8 mouse cellular contexts compared by ENCODE assay signal in the genomic region with DNA sequence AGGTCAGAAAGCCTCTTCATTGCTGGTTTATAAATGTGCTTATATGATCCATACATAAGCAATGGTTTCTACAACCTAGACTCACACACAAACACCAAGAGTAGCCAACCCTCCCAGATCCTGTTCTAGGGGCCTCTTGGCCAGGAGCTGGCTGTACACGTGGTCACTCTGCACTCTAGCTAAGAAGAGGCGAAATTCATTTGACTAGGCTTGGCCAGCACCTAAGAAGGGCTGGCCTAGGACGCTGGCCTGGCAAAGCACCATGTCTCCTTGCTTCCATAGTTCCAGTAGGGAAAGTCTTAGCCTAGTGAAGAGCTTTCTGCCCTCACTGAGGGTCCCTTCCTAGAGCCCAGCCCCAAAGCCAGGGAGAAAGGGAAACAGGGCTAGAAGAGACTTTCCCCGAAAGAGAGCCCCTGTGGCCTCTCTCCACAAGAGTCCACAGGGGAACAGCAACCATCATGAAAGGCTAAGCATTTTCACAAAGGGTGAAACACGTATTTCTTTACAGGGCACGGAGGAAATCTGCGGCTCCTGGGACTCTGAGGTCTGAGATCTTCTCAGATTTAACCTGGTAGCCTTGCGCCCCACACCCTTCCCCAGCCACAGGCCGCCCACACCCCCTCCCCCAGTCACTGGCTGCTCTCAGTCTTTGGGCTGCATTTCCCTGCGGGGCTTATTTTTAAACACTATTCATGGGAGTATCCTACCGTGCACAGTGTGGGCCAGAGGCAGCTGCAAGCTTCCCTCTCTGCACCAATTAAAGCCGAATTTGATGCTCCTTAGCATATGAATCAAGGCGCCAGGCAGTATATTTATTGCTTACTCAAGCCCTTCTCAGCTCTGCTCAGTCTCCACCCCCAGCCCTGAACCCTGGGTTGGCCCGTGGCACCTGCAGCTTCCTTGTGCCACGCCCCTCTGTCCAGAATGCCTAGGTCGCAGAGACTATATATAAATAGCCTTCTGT.
DNase-seq lines count a peak whose midpoint lies in the region; ATAC-seq lines count a peak whose summit lies in the region.

No protein-coding gene starts in this region.

- H3K4me1 ChIP-seq in forebrain, embryonic 11.5 days (replicated peaks; ENCODE audit: control insufficient read depth, insufficient read depth, low read length): peaks cover 32% of the 10 kb centered on the region
- H3K4me1 ChIP-seq in intestine, embryonic 14.5 days (replicated peaks; ENCODE audit: control insufficient read depth, insufficient read depth, low read length): peaks cover 13% of the 10 kb centered on the region
- peaks cover 55% of the 10 kb centered on the region for H3K4me1 ChIP-seq in midbrain, embryonic 12.5 days

- H3K4me3 ChIP-seq in forebrain, embryonic 11.5 days (ENCODE audit: low read depth, low read length): no peak overlapping the region; the same call in 1 of the 2 replicates
- no peak overlapping the region for H3K4me3 ChIP-seq in intestine, embryonic 14.5 days (ENCODE audit: low read depth, low read length)
- no peak overlapping the region for H3K4me3 ChIP-seq in midbrain, embryonic 12.5 days

- no peaks in the 10 kb centered on the region for H3K36me3 ChIP-seq in forebrain, embryonic 11.5 days (ENCODE audit: control insufficient read depth, insufficient read depth, low read length)
- no peaks in the 10 kb centered on the region for H3K36me3 ChIP-seq in intestine, embryonic 14.5 days (ENCODE audit: control insufficient read depth, insufficient read depth, low read length)
- no peaks in the 10 kb centered on the region for H3K36me3 ChIP-seq in midbrain, embryonic 12.5 days

- peak overlapping the region; percentile 40; the same call in 1 of the 2 replicates for H3K4me2 ChIP-seq in forebrain, embryonic 11.5 days (ENCODE audit: low read depth, low read length, severe bottlenecking)
- H3K4me2 ChIP-seq in intestine, embryonic 14.5 days (ENCODE audit: low read length): peak overlapping the region; percentile 16; the same call in 1 of the 2 replicates
- H3K4me2 ChIP-seq in midbrain, embryonic 12.5 days (replicated peaks): peak overlapping the region; percentile 39

- peak overlapping the region; percentile 61 for H3K9ac ChIP-seq in forebrain, embryonic 11.5 days (ENCODE audit: low read length)
- no peak overlapping the region; the same call in 1 of the 2 replicates for H3K9ac ChIP-seq in intestine, embryonic 14.5 days (ENCODE audit: low read length)
- peak overlapping the region; percentile 35; the same call in 1 of the 2 replicates for H3K9ac ChIP-seq in midbrain, embryonic 12.5 days (replicated peaks)

- no peaks in the 10 kb centered on the region for H3K27me3 ChIP-seq in forebrain, embryonic 11.5 days (ENCODE audit: control insufficient read depth, insufficient read depth, low read length)
- no peaks in the 10 kb centered on the region for H3K27me3 ChIP-seq in intestine, embryonic 14.5 days (replicated peaks; ENCODE audit: control insufficient read depth, insufficient read depth, low read length)
- no peaks in the 10 kb centered on the region for H3K27me3 ChIP-seq in midbrain, embryonic 12.5 days

- peak; percentile 51 for DNase-seq in adrenal gland, postnatal 10 days
- no peak for DNase-seq in adrenal gland, adult (ENCODE audit: inconsistent age in 2 of 2, low spot score in 1 of 2)
- peak; percentile 48 for DNase-seq in 3T3-L1 (ENCODE audit: low read depth, low spot score)
- peak; percentile 85 for DNase-seq in forebrain, embryonic 11.5 days (ENCODE audit: low spot score)
- no peak for DNase-seq in intestine, embryonic 14.5 days (ENCODE audit: low spot score)
- peak; percentile 12 to 47 for DNase-seq in thymus, postnatal 36 days
- no peak for DNase-seq in spleen, adult 12 weeks (ENCODE audit: low spot score)

- WGBS in forebrain, embryonic 11.5 days: 2% methylated on average over 16 of the region's 16 CpGs
- WGBS in intestine, embryonic 14.5 days: 13% methylated on average over 16 of the region's 16 CpGs
- 3% methylated on average over 16 of the region's 16 CpGs for WGBS in midbrain, embryonic 12.5 days

- ATAC-seq in forebrain, embryonic 11.5 days (replicated peaks; ENCODE audit: low FRiP score): peak; percentile 92
- peak; percentile 53; the same call in 1 of the 2 replicates for ATAC-seq in intestine, embryonic 14.5 days (replicated peaks; ENCODE audit: low FRiP score, low TSS enrichment, low read depth)
- peak; percentile 94 for ATAC-seq in midbrain, embryonic 12.5 days (ENCODE audit: low FRiP score, low read depth)

- peak overlapping the region; percentile 99 for H3K27ac ChIP-seq in forebrain, embryonic 11.5 days (ENCODE audit: low read depth, low read length)
- peak overlapping the region; percentile 12; the same call in 1 of the 2 replicates for H3K27ac ChIP-seq in intestine, embryonic 14.5 days (ENCODE audit: low read depth)
- peak overlapping the region; percentile 97 for H3K27ac ChIP-seq in midbrain, embryonic 12.5 days (replicated peaks)

- H3K9me3 ChIP-seq in forebrain, embryonic 11.5 days (ENCODE audit: control insufficient read depth, low read length): no peaks in the 10 kb centered on the region
- no peaks in the 10 kb centered on the region for H3K9me3 ChIP-seq in intestine, embryonic 14.5 days (ENCODE audit: control insufficient read depth, low read length)
- H3K9me3 ChIP-seq in midbrain, embryonic 12.5 days: no peaks in the 10 kb centered on the region

Comparison
In these comparisons a context has a peak if more than half of its experiments do, and no peak if none do; other contexts are left out.
1. DNase-seq: peak in adrenal gland, postnatal 10 days (single experiment), 3T3-L1 (single experiment), forebrain, embryonic 11.5 days (single experiment) and thymus, postnatal 36 days (2 of 2); none in adrenal gland, adult (0 of 2), intestine, embryonic 14.5 days (single experiment) and spleen, adult 12 weeks (single experiment).
2. H3K27ac ChIP-seq: peak in every context shown above with its lines; median percentile 99 in forebrain, embryonic 11.5 days; 97 in midbrain, embryonic 12.5 days; 12 in intestine, embryonic 14.5 days.
3. Peak in every context shown above with its lines, with median percentiles within 50 percentile points of each other: ATAC-seq and H3K4me2 ChIP-seq.